Comparison of ENCODE assay signal across 8 mouse cellular contexts in genomic region chr19:43530197-43530770, GRCm38 (mm10). TPM values are rescaled to one million over a fixed set of nuclear protein-coding genes. Genes with fewer than 3 reads are reported as not detected.
DNase-seq lines count a peak whose midpoint lies in the region; ATAC-seq and TF ChIP-seq lines count a peak whose summit lies in the region.

No protein-coding gene starts in this region.

- H3K4me2 ChIP-seq in hindbrain, embryonic 14.5 days (replicated peaks) = peak overlapping the region; percentile 47

- H3K4me1 ChIP-seq in hindbrain, embryonic 14.5 days (replicated peaks; ENCODE audit: control insufficient read depth, insufficient read depth, low read length) = peaks cover 4% of the 10 kb centered on the region; the same call in 1 of the 2 replicates
- peaks cover 22% of the 10 kb centered on the region for H3K4me1 ChIP-seq in megakaryocyte, embryonic 14.5 days

- no peaks in the 10 kb centered on the region for H3K9me3 ChIP-seq in hindbrain, embryonic 14.5 days (ENCODE audit: control insufficient read depth, low read length)
- no peaks in the 10 kb centered on the region for H3K9me3 ChIP-seq in megakaryocyte, embryonic 14.5 days

- no peak overlapping the region for H3K4me3 ChIP-seq in hindbrain, embryonic 14.5 days (replicated peaks; ENCODE audit: low read length)
- H3K4me3 ChIP-seq in left cerebral cortex, adult 2 months = peak overlapping the region; percentile 10; the same call in 1 of the 2 replicates
- H3K4me3 ChIP-seq in megakaryocyte, embryonic 14.5 days (replicated peaks) = peak overlapping the region; percentile 87

- no peak overlapping the region for H3K27ac ChIP-seq in hindbrain, embryonic 14.5 days
- no peak overlapping the region for H3K27ac ChIP-seq in left cerebral cortex, adult 2 months

- H3K36me3 ChIP-seq in hindbrain, embryonic 14.5 days (replicated peaks; ENCODE audit: control insufficient read depth, insufficient read depth) = no peaks in the 10 kb centered on the region
- H3K36me3 ChIP-seq in megakaryocyte, embryonic 14.5 days (replicated peaks; ENCODE audit: low read length) = no peaks in the 10 kb centered on the region

- DNase-seq in WW6 (ENCODE audit: low read depth, low spot score) = peak; percentile 59
- peak; percentile 82 to 86 for DNase-seq in cerebellum, postnatal 10 days
- peak; percentile 33 to 61 for DNase-seq in frontal cortex, postnatal 25 days (ENCODE audit: low spot score in 2 of 2)
- peak; percentile 89 for DNase-seq in hindbrain, embryonic 14.5 days (ENCODE audit: low spot score)
- peak; percentile 63 to 69 for DNase-seq in left cerebral cortex, adult 2 months (ENCODE audit: extremely low spot score in 1 of 2, low spot score in 2 of 2)
- DNase-seq in right cerebral cortex, adult 2 months (ENCODE audit: low spot score in 2 of 2) = peak; percentile 85 to 87
- peak; percentile 83 for DNase-seq in yolk sac, embryonic 10.5 days (ENCODE audit: low spot score)

- TF ChIP-seq CTCF in left cerebral cortex, adult 2 months (IDR thresholded peaks at IDR 0.05) = peak; percentile 66

- no peaks in the 10 kb centered on the region for H3K27me3 ChIP-seq in hindbrain, embryonic 14.5 days (ENCODE audit: control insufficient read depth, insufficient read depth, low read length)
- peaks cover 2% of the 10 kb centered on the region for H3K27me3 ChIP-seq in megakaryocyte, embryonic 14.5 days (replicated peaks)

- ATAC-seq in hindbrain, embryonic 14.5 days (ENCODE audit: low FRiP score) = peak; percentile 77; the same call in 1 of the 2 replicates

- WGBS in hindbrain, embryonic 14.5 days = under 1% methylated on average over 13 of the region's 13 CpGs

- intact Hi-C loops in left cerebral cortex, adult 2 months (cut with DNase I) = loop anchor here (1.0 to 2.0 kb wide), 3 partner anchors 94 to 135 kb away; no protein-coding TSS in a partner anchor

- H3K9ac ChIP-seq in hindbrain, embryonic 14.5 days = no peak overlapping the region

RNA-seq across cellular contexts. Expression of gene Got1, which starts 5.9 kb away (rescaled TPM):
- 81.7 and 91.6 TPM in 2 replicates for polyA plus RNA-seq in hindbrain, embryonic 14.5 days (2014; fragmentation: Nextera tagmentation; extraction: Ambion mirVana)
- total RNA-seq in left cerebral cortex, adult 2 months (2021) = 100 to 1,000 TPM; 361 to 390 TPM
- 3.4 and 10.7 TPM in 2 replicates for polyA plus RNA-seq in megakaryocyte, embryonic 14.5 days (2012; ENCODE audit: insufficient read depth, low replicate concordance)
